Mouse (Mus musculus) MEL (cell line): Measurements from ENCODE around the gene Cfap43. TPM values are rescaled to one million over a fixed set of nuclear protein-coding genes. Genes with fewer than 3 reads are reported as not detected.

Source experiments
- DNase-seq: peaks from one replicate; pipeline ENCODE4 v3.0.0; 2011; ENCODE audit warnings: low read depth, low spot score
- H3K27ac ChIP-seq: 2 replicates; pipeline ENCODE4 v1.5.1; 2012; ENCODE audit warnings: low read depth, mild to moderate bottlenecking, control low read depth, low read length, moderate library complexity; ENCODE audit not compliant: control insufficient read depth
- H3K27me3 ChIP-seq, 2 experiments: fragments of 150-350 bp in 1 of 2; sonication (generic) in 1 of 2; 2 replicates each; pipeline ENCODE4 v1.6.1; 2012; ENCODE audit warnings: low read length in 2 of 2, mild to moderate bottlenecking in 2 of 2, improper control_type of control experiment in 1 of 2, moderate library complexity in 1 of 2; ENCODE audit not compliant: insufficient read depth in 2 of 2, control insufficient read depth in 1 of 2
- H3K36me3 ChIP-seq, 2 experiments: 2 replicates each; pipeline ENCODE4 v1.6.1; 2012 to 2014; ENCODE audit warnings: low read length in 2 of 2, improper control_type of control experiment in 1 of 2, inconsistent platforms in 1 of 2, mild to moderate bottlenecking in 1 of 2; ENCODE audit not compliant: insufficient read depth in 2 of 2, control insufficient read depth in 1 of 2
- H3K4me1 ChIP-seq, 2 experiments: fragments of 150-350 bp in 1 of 2; sonication (generic) in 1 of 2; 2 replicates each; pipeline ENCODE4 v1.6.1; 2012; ENCODE audit warnings: low read length in 2 of 2, improper control_type of control experiment in 1 of 2, mild to moderate bottlenecking in 1 of 2; ENCODE audit not compliant: insufficient read depth in 2 of 2, control insufficient read depth in 1 of 2
- H3K4me3 ChIP-seq, 2 experiments: fragments of 150-350 bp in 1 of 2; sonication (generic) in 1 of 2; 2 replicates each; pipeline ENCODE4 v1.5.1; 2012; ENCODE audit warnings: low read depth in 2 of 2, low read length in 2 of 2, mild to moderate bottlenecking in 2 of 2, moderate library complexity in 2 of 2, control low read depth in 1 of 2, improper control_type of control experiment in 1 of 2; ENCODE audit not compliant: control insufficient read depth in 1 of 2, insufficient read depth in 1 of 2
- H3K79me2 ChIP-seq: 2 replicates; pipeline ENCODE4 v1.6.1; 2012; ENCODE audit warnings: mild to moderate bottlenecking, low read length, moderate library complexity; ENCODE audit not compliant: control insufficient read depth, poor library complexity, insufficient read depth
- H3K9ac ChIP-seq: 2 replicates; pipeline ENCODE4 v1.6.1; 2012; ENCODE audit warnings: low read depth, mild to moderate bottlenecking, control low read depth, low read length, moderate library complexity; ENCODE audit not compliant: control insufficient read depth, poor library complexity, severe bottlenecking
- H3K9me3 ChIP-seq: fragments of 150-350 bp; sonication (generic); replicated peaks from 2 replicates; pipeline ENCODE4 v1.6.1; 2012; ENCODE audit warnings: mild to moderate bottlenecking, low read length, improper control_type of control experiment, moderate library complexity; ENCODE audit not compliant: insufficient read depth
- CHD1 ChIP-seq: IDR thresholded peaks from 2 replicates; pipeline ENCODE4 v1.6.1; 2012; ENCODE audit warnings: low read depth, mild to moderate bottlenecking, inconsistent platforms, low read length, improper control_type of control experiment
- CHD2 ChIP-seq: IDR thresholded peaks from 2 replicates; pipeline ENCODE4 v1.6.1; 2011; ENCODE audit warnings: low read length, improper control_type of control experiment
- CTCF ChIP-seq, 3 experiments: IDR thresholded peaks in 2 of 3; conservative IDR thresholded peaks in 1 of 3; 2 replicates each; pipeline ENCODE4 v1.5.1; 2011 to 2012; ENCODE audit warnings: low read length in 3 of 3, low read depth in 2 of 3, mild to moderate bottlenecking in 2 of 3, improper control_type of control experiment in 1 of 3, inconsistent platforms in 1 of 3, mixed read lengths in 1 of 3, moderate library complexity in 1 of 3; ENCODE audit not compliant: control insufficient read depth in 1 of 3, insufficient read depth in 1 of 3, poor library complexity in 1 of 3, severe bottlenecking in 1 of 3
- ELF1 ChIP-seq: IDR thresholded peaks from 2 replicates; pipeline ENCODE4 v1.6.1; 2014; ENCODE audit warnings: low read depth, mild to moderate bottlenecking, inconsistent platforms, low read length, improper control_type of control experiment, moderate library complexity
- MAX ChIP-seq: IDR thresholded peaks from 2 replicates; pipeline ENCODE4 v1.6.1; 2011; ENCODE audit warnings: low read length, improper control_type of control experiment
- MAZ ChIP-seq: IDR thresholded peaks from 2 replicates; pipeline ENCODE4 v1.6.1; 2012; ENCODE audit warnings: low read depth, mild to moderate bottlenecking, inconsistent platforms, low read length, improper control_type of control experiment
- MXI1 ChIP-seq: IDR thresholded peaks from 2 replicates; pipeline ENCODE4 v1.6.1; 2011; ENCODE audit warnings: mild to moderate bottlenecking, low read depth, low read length, improper control_type of control experiment
- MYB ChIP-seq: IDR thresholded peaks from 2 replicates; pipeline ENCODE4 v1.6.1; 2011; ENCODE audit warnings: mild to moderate bottlenecking, low read depth, low read length, improper control_type of control experiment
- NRF1 ChIP-seq: IDR thresholded peaks from 2 replicates; pipeline ENCODE4 v1.6.1; 2014; ENCODE audit warnings: low read depth, mild to moderate bottlenecking, inconsistent platforms, low read length, improper control_type of control experiment, moderate library complexity; ENCODE audit not compliant: poor library complexity, insufficient read depth, severe bottlenecking
- POLR2AphosphoS2 ChIP-seq: IDR thresholded peaks from 2 replicates; pipeline ENCODE4 v1.6.1; 2011; ENCODE audit warnings: low read length, improper control_type of control experiment
- POLR2AphosphoS5 ChIP-seq: IDR thresholded peaks from 2 replicates; pipeline ENCODE4 v1.6.1; 2012; ENCODE audit warnings: low read depth, borderline replicate concordance, mild to moderate bottlenecking, inconsistent platforms, low read length, moderate library complexity, mixed read lengths
- RAD21 ChIP-seq: IDR thresholded peaks from 2 replicates; pipeline ENCODE4 v1.6.1; 2011; ENCODE audit warnings: mild to moderate bottlenecking, low read depth, low read length, improper control_type of control experiment
- SIN3A ChIP-seq: IDR thresholded peaks from 2 replicates; pipeline ENCODE4 v1.6.1; 2012; ENCODE audit warnings: low read length, improper control_type of control experiment, inconsistent platforms
- TAL1 ChIP-seq: IDR thresholded peaks from 2 replicates; pipeline ENCODE4 v1.6.1; 2012; ENCODE audit warnings: mild to moderate bottlenecking, inconsistent platforms, low read length, moderate library complexity, mixed read lengths
- TBP ChIP-seq: IDR thresholded peaks from 2 replicates; pipeline ENCODE4 v1.8.0; 2011; ENCODE audit warnings: low read depth, low read length, improper control_type of control experiment
- TCF12 ChIP-seq: IDR thresholded peaks from 2 replicates; pipeline ENCODE4 v1.6.1; 2014; ENCODE audit warnings: low read depth, mild to moderate bottlenecking, inconsistent platforms, low read length, improper control_type of control experiment, moderate library complexity
- UBTF ChIP-seq: IDR thresholded peaks from 2 replicates; pipeline ENCODE4 v1.6.1; 2012; ENCODE audit warnings: low read depth, mild to moderate bottlenecking, inconsistent platforms, low read length, improper control_type of control experiment, moderate library complexity, borderline replicate concordance; ENCODE audit not compliant: insufficient read depth
- ZMIZ1 ChIP-seq: IDR thresholded peaks from 2 replicates; pipeline ENCODE4 v1.6.1; 2012; ENCODE audit warnings: low read depth, mild to moderate bottlenecking, inconsistent platforms, low read length, improper control_type of control experiment, moderate library complexity
- polyA plus RNA-seq, 2 experiments: library from polyadenylated mRNA; stranded (reverse) in 1 of 2; unstranded in 1 of 2; fragments of >175 nt in 1 of 2; fragments of >200 nt in 1 of 2; gene quantifications; 2 replicates each; pipeline versions ENCODE4 v1.2.1 to v1.2.4; 2012; ENCODE audit warnings: low replicate concordance in 2 of 2, low read depth in 1 of 2; ENCODE audit not compliant: insufficient read length in 2 of 2, insufficient read depth in 1 of 2, missing spikeins in 1 of 2
- total RNA-seq: library from RNA; depleted of rRNA; stranded (reverse); fragments of 300-350 nt; gene quantifications from 2 replicates; pipeline ENCODE4 v1.2.3, GENCODE M21; 2012

Cfap43 gene
- total and polyA plus RNA-seq, 3 experiments = 0.10 to 0.12 TPM; not detected in 1

DNA sequence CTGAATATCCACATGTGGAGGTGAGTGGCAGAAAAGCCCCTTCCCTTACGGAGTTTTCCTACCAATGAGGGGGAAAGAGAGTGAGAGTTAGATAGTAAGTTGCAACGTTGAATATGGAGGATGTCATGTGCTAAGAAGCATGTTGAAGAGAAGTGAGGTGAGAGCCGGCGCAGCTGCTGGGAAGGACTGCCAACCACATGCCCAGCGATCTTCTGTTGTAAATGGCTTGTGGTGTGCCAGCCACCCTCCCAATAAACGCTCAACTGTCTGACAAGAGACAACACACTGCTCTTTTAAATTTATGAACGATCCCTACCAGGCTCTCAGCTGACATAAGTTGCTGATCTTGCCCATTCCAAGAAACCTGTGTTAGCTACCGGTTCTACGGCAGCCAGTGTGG, 101.4 kb downstream of the Cfap43 start:
- no peak overlapping the region for H3K27ac ChIP-seq
- H3K79me2 ChIP-seq = no peaks in the 10 kb centered on the region
- no peak for TF ChIP-seq SIN3A
- no peak for TF ChIP-seq MAZ
- no peak for TF ChIP-seq TAL1
- no peak for TF ChIP-seq POLR2AphosphoS2
- TF ChIP-seq TCF12 = no peak
- DNase-seq = no peak
- H3K9ac ChIP-seq = no peak overlapping the region
- H3K4me1 ChIP-seq = no peaks in the 10 kb centered on the region
- no peaks in the 10 kb centered on the region for H3K36me3 ChIP-seq
- H3K4me3 ChIP-seq = no peak overlapping the region
- H3K9me3 ChIP-seq = no peaks in the 10 kb centered on the region
- no peaks in the 10 kb centered on the region for H3K27me3 ChIP-seq

DNA sequence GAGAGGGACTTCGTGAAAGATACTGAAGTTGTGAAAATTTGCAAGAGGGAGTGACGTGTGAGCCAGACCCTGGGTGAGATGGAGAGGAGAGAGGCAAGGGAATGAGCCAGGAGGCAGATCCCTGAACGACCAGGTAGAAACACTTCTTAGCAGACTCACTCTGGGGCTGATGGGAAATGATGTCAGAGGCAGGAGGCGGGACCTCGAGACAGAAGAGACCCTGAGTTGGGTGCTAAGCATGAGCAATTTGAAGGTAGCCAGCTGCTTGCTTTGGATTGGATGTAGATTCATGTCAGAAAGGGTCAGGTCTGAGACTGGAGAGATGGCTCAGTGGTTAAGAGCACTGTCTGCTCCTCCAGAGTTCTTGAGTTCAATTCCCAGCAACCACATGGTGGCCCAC, 104.4 kb downstream of the Cfap43 start:
- no peak for DNase-seq
- TF ChIP-seq ELF1 = no peak
- TF ChIP-seq NRF1 = no peak
- no peak for TF ChIP-seq CHD2
- no peak for TF ChIP-seq MXI1
- TF ChIP-seq MYB = no peak
- TF ChIP-seq CHD1 = no peak
- no peak for TF ChIP-seq UBTF
- TF ChIP-seq TBP = no peak
- TF ChIP-seq POLR2AphosphoS5 = no peak
- no peak for TF ChIP-seq ZMIZ1
- TF ChIP-seq SIN3A = no peak
- no peak for TF ChIP-seq CTCF (IDR thresholded peaks at IDR 0.05 in 2 of 3, conservative IDR thresholded peaks at IDR 0.05 in 1 of 3; ENCODE audit: control insufficient read depth in 1 of 3, insufficient read depth in 1 of 3, low read depth in 2 of 3, low read length in 3 of 3, poor library complexity in 1 of 3, severe bottlenecking in 1 of 3)
- no peak for TF ChIP-seq MAX
- TF ChIP-seq, all 39 proteins: peak for 0
- no peak overlapping the region for H3K9ac ChIP-seq

DNA sequence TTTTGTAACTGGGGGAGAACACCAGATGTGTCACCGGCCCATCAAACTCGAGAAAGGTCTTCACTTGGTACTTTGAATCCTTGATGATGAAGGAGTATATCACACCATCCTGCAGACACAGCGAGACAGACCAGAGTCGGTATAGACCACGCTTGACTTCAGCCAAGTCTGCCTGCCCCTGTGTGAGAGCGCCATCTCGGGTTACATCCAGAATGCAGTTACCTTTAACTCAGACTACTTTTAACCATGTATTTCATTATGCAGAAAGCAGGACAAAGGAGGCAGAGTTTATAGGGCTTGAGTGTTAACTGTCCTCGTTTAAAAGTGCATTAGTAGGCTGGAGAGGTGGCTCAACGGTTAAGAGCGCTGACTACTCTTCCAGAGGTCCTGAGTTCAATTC, 107.0 kb downstream of the Cfap43 start:
- Histone ChIP-seq H3K27me3 (peaks cover 0 to 1% of the 10 kb centered on the region in 2 experiments; a peak in 1 of 4 replicates), H3K9ac (no peak overlapping the region), H3K4me1 (no peaks in the 10 kb centered on the region), H3K4me3 (no peak overlapping the region), H3K79me2 (no peaks in the 10 kb centered on the region), H3K27ac (no peak overlapping the region), H3K9me3 (no peaks in the 10 kb centered on the region), H3K36me3 (no peaks in the 10 kb centered on the region)
- TF ChIP-seq CTCF (IDR thresholded peaks at IDR 0.05 in 2 of 3, conservative IDR thresholded peaks at IDR 0.05 in 1 of 3; ENCODE audit: control insufficient read depth in 1 of 3, insufficient read depth in 1 of 3, low read depth in 2 of 3, low read length in 3 of 3, poor library complexity in 1 of 3, severe bottlenecking in 1 of 3) = peak in 1 of 3 experiments; percentile 10; a peak in 1 of 6 replicates
- no peak for TF ChIP-seq MAZ
- TF ChIP-seq POLR2AphosphoS5 = no peak
- peak; percentile 11 for TF ChIP-seq RAD21
- TF ChIP-seq SIN3A = no peak
- no peak for DNase-seq

More for the DNA sequence above, 104.4 kb downstream of the Cfap43 start:
- H3K27ac ChIP-seq = no peak overlapping the region
- no peaks in the 10 kb centered on the region for H3K36me3 ChIP-seq
- peaks cover 0 to 1% of the 10 kb centered on the region in 2 experiments; a peak in 1 of 4 replicates for H3K27me3 ChIP-seq
- no peaks in the 10 kb centered on the region for H3K9me3 ChIP-seq
- no peaks in the 10 kb centered on the region for H3K4me1 ChIP-seq
- no peaks in the 10 kb centered on the region for H3K79me2 ChIP-seq
- no peak overlapping the region for H3K4me3 ChIP-seq
